Mouse (Mus musculus) heart, embryonic 16.5 days (tissue): ENCODE data around the gene Gabpa. TPM values are rescaled to one million over a fixed set of nuclear protein-coding genes. Genes with fewer than 3 reads are reported as not detected.

Experiments
- ATAC-seq: fragments of 200-750 bp; cut with Nextera tagmentation; replicated peaks from 2 replicates; pipeline ENCODE4 v1.8.0; 2017; ENCODE audit warnings: moderate number of reproducible peaks; ENCODE audit not compliant: insufficient read depth, low FRiP score; ENCODE audit errors: extremely low read depth
- H3K27ac ChIP-seq: fragments of 300-500 bp; sonication (generic); 2 replicates; pipeline ENCODE4 v1.5.1; 2014; ENCODE audit warnings: mild to moderate bottlenecking, low read length, control low read depth, moderate library complexity
- H3K27me3 ChIP-seq: fragments of 300-500 bp; sonication (generic); 2 replicates; pipeline ENCODE4 v1.6.1; 2014; ENCODE audit warnings: low read length, mixed read lengths; ENCODE audit not compliant: control insufficient read depth, insufficient read depth
- H3K36me3 ChIP-seq: fragments of 300-500 bp; sonication (generic); 2 replicates; pipeline ENCODE4 v1.6.1; 2014; ENCODE audit not compliant: control insufficient read depth, insufficient read depth
- H3K4me1 ChIP-seq: fragments of 300-500 bp; sonication (generic); 2 replicates; pipeline ENCODE4 v1.6.1; 2014; ENCODE audit warnings: low read length, mixed read lengths; ENCODE audit not compliant: control insufficient read depth, insufficient read depth
- H3K4me2 ChIP-seq: fragments of 300-500 bp; sonication (generic); 2 replicates; pipeline ENCODE4 v1.6.1; 2014; ENCODE audit warnings: low read depth, mild to moderate bottlenecking, control low read depth, low read length
- H3K4me3 ChIP-seq: fragments of 300-500 bp; sonication (generic); 2 replicates; pipeline ENCODE4 v1.5.1; 2014; ENCODE audit warnings: mild to moderate bottlenecking, control low read depth, low read length
- H3K9ac ChIP-seq: fragments of 300-500 bp; sonication (generic); 2 replicates; pipeline ENCODE4 v1.6.1; 2014; ENCODE audit warnings: low read length, control low read depth
- H3K9me3 ChIP-seq: fragments of 300-500 bp; sonication (generic); replicated peaks from 2 replicates; pipeline ENCODE4 v1.6.1; 2016; ENCODE audit warnings: low read length; ENCODE audit not compliant: control insufficient read depth
- WGBS: fragments of 180-500 bp; shearing (Covaris S2); extraction: QIAGEN DNeasy Blood & Tissue Kit; methylation state at CpG from one replicate; pipeline ENCODE4 v1.1.7; 2014; 5-methylcytosine and 5-hydroxymethylcytosine counted together
- polyA plus RNA-seq: library from polyadenylated mRNA; unstranded; fragments of >200 nt; fragmentation: Nextera tagmentation; extraction: Ambion mirVana; gene quantifications from 2 replicates; pipeline ENCODE4 v1.2.1, GENCODE M21; 2015

Gabpa gene
- polyA plus RNA-seq, 1 experiment from 2014 or later = 35.7 TPM

GRCm38 (mm10) chr16:84835441-84835822, 707 bp downstream of the Gabpa start, which contains the start of gene Atp5j:
Atp5j (minus strand) TSS chr16:84835625.
- H3K9me3 ChIP-seq = no peaks in the 10 kb centered on the region
- H3K36me3 ChIP-seq = peaks cover 26% of the 10 kb centered on the region
- 0% methylated on average over 40 of the region's 57 CpGs for WGBS
- H3K9ac ChIP-seq = peak within 1 kb of the TSS; percentile 100
- peak within 1 kb of the TSS; percentile 99 for H3K4me3 ChIP-seq
- peak within 1 kb of the TSS; percentile 89 for H3K4me2 ChIP-seq
- peak within 1 kb of the TSS; percentile 100 for H3K27ac ChIP-seq
- no peaks in the 10 kb centered on the region for H3K27me3 ChIP-seq
- H3K4me1 ChIP-seq = peaks cover 34% of the 10 kb centered on the region
- ATAC-seq = peak; percentile 72

GRCm38 (mm10) chr16:84835823-84836743, 1.4 kb downstream of the Gabpa start:
- H3K4me3 ChIP-seq = peak overlapping the region; percentile 99
- H3K4me1 ChIP-seq = peaks cover 34% of the 10 kb centered on the region
- no peaks in the 10 kb centered on the region for H3K27me3 ChIP-seq
- H3K9me3 ChIP-seq = no peaks in the 10 kb centered on the region
- H3K27ac ChIP-seq = peak overlapping the region; percentile 100
- peak; percentile 28 for ATAC-seq
- peak overlapping the region; percentile 89 for H3K4me2 ChIP-seq
- peak overlapping the region; percentile 100 for H3K9ac ChIP-seq
- H3K36me3 ChIP-seq = peaks cover 22% of the 10 kb centered on the region
- 4% methylated on average over 29 of the region's 29 CpGs for WGBS

- Histone ChIP-seq H3K27ac (no peak overlapping the region), H3K27me3 (no peaks in the 10 kb centered on the region), H3K9ac (no peak overlapping the region), H3K4me2 (no peak overlapping the region), H3K9me3 (no peaks in the 10 kb centered on the region), H3K36me3 (peaks cover 9% of the 10 kb centered on the region), H3K4me3 (no peak overlapping the region), H3K4me1 (peaks cover 17% of the 10 kb centered on the region)
- WGBS = 77% methylated on average over 2 of the region's 2 CpGs
- ATAC-seq = no peak
Measured at GRCm38 (mm10) chr16:84838576-84838975, 3.9 kb downstream of the Gabpa start.

GRCm38 (mm10) chr16:84853492-84853891, 18.8 kb downstream of the Gabpa start:
- H3K4me2 ChIP-seq = no peak overlapping the region
- H3K27me3 ChIP-seq = no peaks in the 10 kb centered on the region
- 93% methylated on average over 6 of the region's 6 CpGs for WGBS
- H3K4me1 ChIP-seq = no peaks in the 10 kb centered on the region
- H3K9ac ChIP-seq = no peak overlapping the region
- H3K27ac ChIP-seq = no peak overlapping the region
- H3K9me3 ChIP-seq = no peaks in the 10 kb centered on the region
- peaks cover 52% of the 10 kb centered on the region for H3K36me3 ChIP-seq
- H3K4me3 ChIP-seq = no peak overlapping the region
- ATAC-seq = no peak

- Histone ChIP-seq H3K27me3 (no peaks in the 10 kb centered on the region), H3K4me1 (no peaks in the 10 kb centered on the region), H3K9me3 (no peaks in the 10 kb centered on the region), H3K27ac (no peak overlapping the region), H3K4me2 (no peak overlapping the region), H3K4me3 (no peak overlapping the region), H3K36me3 (peaks cover 21% of the 10 kb centered on the region), H3K9ac (no peak overlapping the region)
- WGBS = 66% methylated on average over 8 of the region's 8 CpGs
- no peak for ATAC-seq
Measured at GRCm38 (mm10) chr16:84864656-84865055, 29.9 kb downstream of the Gabpa start.

GRCm38 (mm10) chr16:84873805-84874204, 39.1 kb downstream of the Gabpa start:
- no peak for ATAC-seq
- Histone ChIP-seq H3K27ac (no peak overlapping the region), H3K4me3 (no peak overlapping the region), H3K4me1 (no peaks in the 10 kb centered on the region; the same call in 1 of the 2 replicates), H3K27me3 (no peaks in the 10 kb centered on the region), H3K9me3 (no peaks in the 10 kb centered on the region), H3K4me2 (no peak overlapping the region), H3K36me3 (no peaks in the 10 kb centered on the region), H3K9ac (no peak overlapping the region)
- 76% methylated on average over 8 of the region's 8 CpGs for WGBS

- Histone ChIP-seq H3K9me3 (no peaks in the 10 kb centered on the region), H3K36me3 (no peaks in the 10 kb centered on the region), H3K27me3 (no peaks in the 10 kb centered on the region), H3K4me3 (no peak overlapping the region), H3K9ac (no peak overlapping the region), H3K4me1 (no peaks in the 10 kb centered on the region; the same call in 1 of the 2 replicates), H3K4me2 (peak overlapping the region; percentile 47; the same call in 1 of the 2 replicates), H3K27ac (no peak overlapping the region)
- WGBS = 61% methylated on average over 24 of the region's 24 CpGs
- ATAC-seq = no peak
Measured at GRCm38 (mm10) chr16:84875012-84875717, 40.4 kb downstream of the Gabpa start.

- no peak overlapping the region for H3K4me3 ChIP-seq
- no peak for ATAC-seq
- WGBS = 80% methylated on average over 7 of the region's 7 CpGs
- no peak overlapping the region for H3K9ac ChIP-seq
- no peak overlapping the region for H3K27ac ChIP-seq
- H3K4me1 ChIP-seq = no peaks in the 10 kb centered on the region; the same call in 1 of the 2 replicates
- no peaks in the 10 kb centered on the region for H3K27me3 ChIP-seq
- H3K4me2 ChIP-seq = no peak overlapping the region; the same call in 1 of the 2 replicates
- H3K36me3 ChIP-seq = no peaks in the 10 kb centered on the region
- no peaks in the 10 kb centered on the region for H3K9me3 ChIP-seq
Measured at GRCm38 (mm10) chr16:84875718-84876035, 41.0 kb downstream of the Gabpa start.

- Histone ChIP-seq H3K9me3 (no peaks in the 10 kb centered on the region), H3K4me2 (no peak overlapping the region), H3K27me3 (no peaks in the 10 kb centered on the region), H3K36me3 (no peaks in the 10 kb centered on the region), H3K9ac (no peak overlapping the region), H3K4me1 (no peaks in the 10 kb centered on the region; the same call in 1 of the 2 replicates), H3K4me3 (no peak overlapping the region), H3K27ac (no peak overlapping the region)
- WGBS = 40% methylated on average over 8 of the region's 8 CpGs
- no peak for ATAC-seq
Measured at GRCm38 (mm10) chr16:84876082-84876481, 41.4 kb downstream of the Gabpa start.
